Mouse (Mus musculus): ENCODE data around the gene Igf2bp3. TPM values are rescaled to one million over a fixed set of nuclear protein-coding genes. Genes with fewer than 3 reads are reported as not detected.
A peak's percentile ranks its signal among the peaks of the same experiment; 100 is the strongest.

Igf2bp3 gene
- polyA plus RNA-seq, 1 experiment from 2014 or later = 30.6 TPM

DNA sequence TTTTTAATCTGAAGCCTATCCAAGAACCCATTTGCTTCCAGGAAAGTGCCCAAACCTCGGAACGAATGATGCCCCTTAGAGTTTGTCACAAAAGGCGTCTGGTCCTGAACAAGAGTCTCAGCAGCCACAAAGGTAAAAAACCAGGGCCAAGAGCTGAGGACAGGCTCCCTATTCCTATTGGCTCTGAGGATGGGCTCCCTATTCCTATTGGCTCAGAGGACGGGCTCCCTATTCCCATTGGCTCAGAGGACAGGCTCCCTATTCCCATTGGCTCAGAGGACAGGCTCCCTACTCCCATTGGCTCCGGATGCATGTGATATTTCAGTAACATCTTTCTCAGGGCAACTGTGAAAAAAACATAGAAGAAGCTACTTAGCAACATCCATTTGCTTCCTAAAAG, 5.8 kb downstream of the Igf2bp3 start:
- no peak overlapping the region for H3K4me2 ChIP-seq (ENCODE audit: low read length)
- peaks cover 24% of the 10 kb centered on the region for H3K36me3 ChIP-seq (ENCODE audit: control insufficient read depth, insufficient read depth, low read length)
- H3K4me1 ChIP-seq (ENCODE audit: control insufficient read depth, insufficient read depth, low read length) = peaks cover 26% of the 10 kb centered on the region
- no peak for ATAC-seq
- no peaks in the 10 kb centered on the region for H3K27me3 ChIP-seq (replicated peaks; ENCODE audit: control insufficient read depth, insufficient read depth, low read length)
- WGBS = 85% methylated on average over 5 of the region's 5 CpGs
- H3K4me3 ChIP-seq (ENCODE audit: low read depth, low read length) = no peak overlapping the region
- peak; percentile 33 for DNase-seq (ENCODE audit: low spot score)
- H3K9me3 ChIP-seq (replicated peaks; ENCODE audit: control insufficient read depth, low read length) = no peaks in the 10 kb centered on the region
- H3K9ac ChIP-seq (ENCODE audit: low read length) = no peak overlapping the region
- H3K27ac ChIP-seq (ENCODE audit: low read depth, low read length) = no peak overlapping the region

- peaks cover 26% of the 10 kb centered on the region for H3K4me1 ChIP-seq (ENCODE audit: control insufficient read depth, insufficient read depth, low read length)
- no peak for ATAC-seq
Measured at GRCm38 (mm10) chr6:49208297-49208930, 6.3 kb downstream of the Igf2bp3 start.

DNA sequence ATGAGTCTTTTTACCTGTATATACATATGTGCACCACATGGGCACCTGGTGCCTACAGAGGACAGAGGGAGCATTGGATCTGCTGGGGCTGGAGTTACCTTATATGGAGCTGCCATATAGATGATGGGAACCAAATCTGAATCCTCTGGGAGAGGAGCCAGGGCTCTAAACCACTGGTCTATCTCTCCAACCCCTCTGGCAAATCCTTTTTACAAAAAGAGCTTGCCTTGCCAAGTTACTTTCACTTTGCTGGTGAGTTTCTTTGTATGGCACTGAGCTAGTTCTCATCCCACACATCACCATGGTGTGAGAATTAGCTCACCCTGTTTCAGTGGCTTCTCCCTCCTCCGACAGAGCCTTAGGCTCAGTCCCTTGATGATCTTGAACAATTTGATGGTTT, 8.3 kb downstream of the Igf2bp3 start:
- Histone ChIP-seq H3K27me3 (replicated peaks; ENCODE audit: control insufficient read depth, insufficient read depth, low read length) (no peaks in the 10 kb centered on the region), H3K27ac (ENCODE audit: low read depth, low read length) (no peak overlapping the region), H3K4me1 (ENCODE audit: control insufficient read depth, insufficient read depth, low read length) (peaks cover 20% of the 10 kb centered on the region), H3K4me3 (ENCODE audit: low read depth, low read length) (no peak overlapping the region), H3K9ac (ENCODE audit: low read length) (no peak overlapping the region), H3K36me3 (ENCODE audit: control insufficient read depth, insufficient read depth, low read length) (peaks cover 29% of the 10 kb centered on the region), H3K9me3 (replicated peaks; ENCODE audit: control insufficient read depth, low read length) (no peaks in the 10 kb centered on the region), H3K4me2 (ENCODE audit: low read length) (no peak overlapping the region)
- WGBS = 71% methylated on average over 1 of the region's 1 CpGs
- no peak for DNase-seq (ENCODE audit: low spot score)
- no peak for ATAC-seq

More at GRCm38 (mm10) chr6:49208297-49208930, 6.3 kb downstream of the Igf2bp3 start:
- WGBS = 84% methylated on average over 8 of the region's 8 CpGs
- Histone ChIP-seq H3K27me3 (replicated peaks; ENCODE audit: control insufficient read depth, insufficient read depth, low read length) (no peaks in the 10 kb centered on the region), H3K4me3 (ENCODE audit: low read depth, low read length) (no peak overlapping the region), H3K36me3 (ENCODE audit: control insufficient read depth, insufficient read depth, low read length) (peaks cover 25% of the 10 kb centered on the region), H3K9ac (ENCODE audit: low read length) (no peak overlapping the region), H3K9me3 (replicated peaks; ENCODE audit: control insufficient read depth, low read length) (no peaks in the 10 kb centered on the region), H3K27ac (ENCODE audit: low read depth, low read length) (no peak overlapping the region), H3K4me2 (ENCODE audit: low read length) (no peak overlapping the region)
- DNase-seq (ENCODE audit: low spot score) = no peak

- no peaks in the 10 kb centered on the region for H3K27me3 ChIP-seq (replicated peaks; ENCODE audit: control insufficient read depth, insufficient read depth, low read length)
- H3K27ac ChIP-seq (ENCODE audit: low read depth, low read length) = no peak overlapping the region
- no peaks in the 10 kb centered on the region for H3K9me3 ChIP-seq (replicated peaks; ENCODE audit: control insufficient read depth, low read length)
- no peak overlapping the region for H3K4me3 ChIP-seq (ENCODE audit: low read depth, low read length)
- H3K4me2 ChIP-seq (ENCODE audit: low read length) = no peak overlapping the region
- peaks cover 2% of the 10 kb centered on the region for H3K36me3 ChIP-seq (ENCODE audit: control insufficient read depth, insufficient read depth, low read length)
- H3K9ac ChIP-seq (ENCODE audit: low read length) = no peak overlapping the region
- ATAC-seq = no peak
- no peak for DNase-seq (ENCODE audit: low spot score)
- WGBS = 89% methylated on average over 10 of the region's 10 CpGs
- H3K4me1 ChIP-seq (ENCODE audit: control insufficient read depth, insufficient read depth, low read length) = no peaks in the 10 kb centered on the region
Measured at GRCm38 (mm10) chr6:49195188-49195587, 19.6 kb downstream of the Igf2bp3 start.

- Histone ChIP-seq H3K9ac (ENCODE audit: low read length) (no peak overlapping the region), H3K9me3 (replicated peaks; ENCODE audit: control insufficient read depth, low read length) (no peaks in the 10 kb centered on the region), H3K36me3 (ENCODE audit: control insufficient read depth, insufficient read depth, low read length) (peaks cover 2% of the 10 kb centered on the region), H3K4me2 (ENCODE audit: low read length) (no peak overlapping the region), H3K4me1 (ENCODE audit: control insufficient read depth, insufficient read depth, low read length) (no peaks in the 10 kb centered on the region), H3K4me3 (ENCODE audit: low read depth, low read length) (no peak overlapping the region), H3K27ac (ENCODE audit: low read depth, low read length) (no peak overlapping the region), H3K27me3 (replicated peaks; ENCODE audit: control insufficient read depth, insufficient read depth, low read length) (no peaks in the 10 kb centered on the region)
- ATAC-seq (no peak), DNase-seq (ENCODE audit: low spot score) (no peak)
- 95% methylated on average over 4 of the region's 4 CpGs for WGBS
Measured at GRCm38 (mm10) chr6:49194536-49194935, 20.2 kb downstream of the Igf2bp3 start.

DNA sequence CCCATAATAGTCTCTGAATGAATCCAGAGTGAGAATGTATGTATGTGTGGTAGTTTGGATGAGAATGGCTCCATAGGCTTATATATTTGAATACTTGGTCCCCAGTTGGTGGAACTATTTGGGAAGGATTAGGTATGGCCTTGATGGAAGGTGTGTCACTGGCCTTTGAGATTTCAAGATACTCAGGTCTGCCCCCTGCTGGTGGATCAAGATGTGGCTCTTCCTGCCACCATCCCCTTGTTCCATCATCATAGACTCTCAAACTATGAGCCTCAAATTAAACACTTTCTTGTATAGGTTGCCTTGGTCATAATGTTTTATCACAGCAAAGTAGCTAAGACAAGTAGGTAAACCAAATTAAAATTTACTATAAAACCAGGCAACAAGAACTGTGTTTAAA, 25.4 kb downstream of the Igf2bp3 start:
- Histone ChIP-seq H3K4me1 (ENCODE audit: control insufficient read depth, insufficient read depth, low read length) (no peaks in the 10 kb centered on the region), H3K4me2 (ENCODE audit: low read length) (no peak overlapping the region), H3K4me3 (ENCODE audit: low read depth, low read length) (no peak overlapping the region), H3K9ac (ENCODE audit: low read length) (no peak overlapping the region), H3K27me3 (replicated peaks; ENCODE audit: control insufficient read depth, insufficient read depth, low read length) (no peaks in the 10 kb centered on the region), H3K36me3 (ENCODE audit: control insufficient read depth, insufficient read depth, low read length) (peaks cover 2% of the 10 kb centered on the region; the same call in 1 of the 2 replicates), H3K27ac (ENCODE audit: low read depth, low read length) (no peak overlapping the region), H3K9me3 (replicated peaks; ENCODE audit: control insufficient read depth, low read length) (no peaks in the 10 kb centered on the region)
- DNase-seq (ENCODE audit: low spot score) (no peak), ATAC-seq (no peak)

DNA sequence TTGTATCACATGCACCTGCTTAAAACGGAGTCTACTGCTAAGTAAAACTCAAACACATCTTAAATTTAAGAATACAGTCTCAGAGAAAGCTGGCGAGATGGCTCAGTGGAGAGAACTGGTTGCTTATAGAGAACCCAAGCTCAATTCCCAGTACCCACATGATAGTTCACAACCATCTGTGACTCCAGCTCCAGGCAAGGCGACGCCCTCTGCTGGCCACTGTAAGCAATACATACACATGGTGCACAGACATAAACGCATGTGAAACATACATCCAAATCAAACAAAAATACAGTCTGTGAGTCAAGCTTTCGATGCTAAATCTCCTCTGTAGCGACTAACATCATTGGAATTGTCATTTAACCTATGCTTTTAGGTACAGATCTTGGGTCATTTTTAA, 27.5 kb downstream of the Igf2bp3 start:
- ATAC-seq (no peak), DNase-seq (ENCODE audit: low spot score) (no peak)
- Histone ChIP-seq H3K27ac (ENCODE audit: low read depth, low read length) (no peak overlapping the region), H3K36me3 (ENCODE audit: control insufficient read depth, insufficient read depth, low read length) (peaks cover 2% of the 10 kb centered on the region; the same call in 1 of the 2 replicates), H3K4me1 (ENCODE audit: control insufficient read depth, insufficient read depth, low read length) (no peaks in the 10 kb centered on the region), H3K4me3 (ENCODE audit: low read depth, low read length) (no peak overlapping the region), H3K27me3 (replicated peaks; ENCODE audit: control insufficient read depth, insufficient read depth, low read length) (no peaks in the 10 kb centered on the region), H3K9me3 (replicated peaks; ENCODE audit: control insufficient read depth, low read length) (no peaks in the 10 kb centered on the region), H3K9ac (ENCODE audit: low read length) (no peak overlapping the region), H3K4me2 (ENCODE audit: low read length) (no peak overlapping the region)
- 87% methylated on average over 7 of the region's 7 CpGs for WGBS

- H3K27ac ChIP-seq (ENCODE audit: low read depth, low read length) = no peak overlapping the region
- ATAC-seq (no peak), DNase-seq (ENCODE audit: low spot score) (no peak)
- no peak overlapping the region for H3K4me2 ChIP-seq (ENCODE audit: low read length)
- 87% methylated on average over 5 of the region's 5 CpGs for WGBS
- no peak overlapping the region for H3K9ac ChIP-seq (ENCODE audit: low read length)
- H3K27me3 ChIP-seq (replicated peaks; ENCODE audit: control insufficient read depth, insufficient read depth, low read length) = no peaks in the 10 kb centered on the region
- H3K36me3 ChIP-seq (ENCODE audit: control insufficient read depth, insufficient read depth, low read length) = no peaks in the 10 kb centered on the region
- no peaks in the 10 kb centered on the region for H3K9me3 ChIP-seq (replicated peaks; ENCODE audit: control insufficient read depth, low read length)
- H3K4me1 ChIP-seq (ENCODE audit: control insufficient read depth, insufficient read depth, low read length) = no peaks in the 10 kb centered on the region
- H3K4me3 ChIP-seq (ENCODE audit: low read depth, low read length) = no peak overlapping the region
Measured at GRCm38 (mm10) chr6:49176018-49176417, 38.7 kb downstream of the Igf2bp3 start.

GRCm38 (mm10) chr6:49174616-49175015, 40.1 kb downstream of the Igf2bp3 start:
- Histone ChIP-seq H3K9ac (ENCODE audit: low read length) (no peak overlapping the region), H3K36me3 (ENCODE audit: control insufficient read depth, insufficient read depth, low read length) (no peaks in the 10 kb centered on the region), H3K9me3 (replicated peaks; ENCODE audit: control insufficient read depth, low read length) (no peaks in the 10 kb centered on the region), H3K27ac (ENCODE audit: low read depth, low read length) (no peak overlapping the region), H3K4me3 (ENCODE audit: low read depth, low read length) (no peak overlapping the region), H3K4me2 (ENCODE audit: low read length) (no peak overlapping the region), H3K4me1 (ENCODE audit: control insufficient read depth, insufficient read depth, low read length) (no peaks in the 10 kb centered on the region), H3K27me3 (replicated peaks; ENCODE audit: control insufficient read depth, insufficient read depth, low read length) (no peaks in the 10 kb centered on the region)
- ATAC-seq (no peak), DNase-seq (ENCODE audit: low spot score) (no peak)
